Mouse (Mus musculus) stomach, postnatal 0 days (tissue): ENCODE measurements around the gene Gcg.
A peak's percentile ranks its signal among the peaks of the same experiment; 100 is the strongest.

Source experiments
- CTCF ChIP-seq: IDR thresholded peaks from 2 replicates; pipeline ENCODE4 v1.5.1; 2016; ENCODE audit warnings: antibody characterized with exemption, low read depth, mild to moderate bottlenecking, moderate library complexity
- EP300 ChIP-seq: optimal IDR thresholded peaks from 2 replicates; pipeline ENCODE3; 2016; ENCODE audit warnings: antibody characterized with exemption

DNA sequence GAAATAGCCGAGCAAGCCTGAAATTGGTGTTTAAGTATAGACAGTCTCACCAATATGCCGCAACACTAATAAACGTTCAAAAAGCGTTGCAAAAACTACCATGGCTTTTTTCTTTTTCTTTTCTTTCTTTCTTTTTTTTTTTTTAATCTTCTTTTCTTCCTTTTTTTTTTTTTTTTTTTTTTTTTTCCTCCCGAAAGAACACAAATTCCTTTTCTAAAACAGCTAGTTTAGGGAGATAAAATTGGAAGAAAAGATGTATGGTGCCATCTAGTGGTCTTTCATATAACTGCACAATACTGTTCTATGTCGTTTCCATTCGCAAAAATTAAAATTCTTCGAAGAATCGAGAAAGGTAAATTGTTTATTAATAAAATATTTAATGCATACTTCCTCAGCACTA, 25.4 kb downstream of the Gcg start:
- peak; percentile 76 for TF ChIP-seq CTCF
- no peak for TF ChIP-seq EP300
